Mouse (Mus musculus) brain, embryonic 14.5 days (tissue): ENCODE data around the gene Gm8011. TPM values are rescaled to one million over a fixed set of nuclear protein-coding genes. Genes with fewer than 3 reads are reported as not detected.
"Not testable (repeated sequence)": the region's sequence is repeated elsewhere in the genome, so short reads cannot be mapped to it uniquely, and the experiment has no call there.

Source experiments
- DNase-seq: peaks from one replicate; pipeline ENCODE4 v3.0.0-alpha.2; 2011; ENCODE audit warnings: low read depth
- polyA plus RNA-seq: library from polyadenylated mRNA; depleted of rRNA; stranded (reverse); fragments of >200 nt; gene quantifications from 2 replicates; pipeline ENCODE4 v1.2.3, GENCODE M21; 2012; rRNA removed

Gm8011 gene
- not detected in 2 replicates for polyA plus RNA-seq

- not testable (repeated sequence) for DNase-seq
Measured at GRCm38 (mm10) chr14:42463581-42463980, at the start of gene Gm8011. Gene Gm8011 (plus strand): TSS chr14:42463881.

- not testable (repeated sequence) for DNase-seq
Measured at GRCm38 (mm10) chr14:42439573-42439972, 24.1 kb upstream of the Gm8011 start, which contains the start of gene Gm8005. Gene Gm8005 (minus strand): TSS chr14:42439673.

- not testable (repeated sequence) for DNase-seq
Measured at GRCm38 (mm10) chr14:42502249-42502648, 38.6 kb downstream of the Gm8011 start, which contains the start of gene Gm8020. Gene Gm8020 (minus strand): TSS chr14:42502349.

Other genes starting within 250 kb of the Gm8011 start
- not detected in 2 replicates for gene Gm17026, start 203.8 kb upstream of the Gm8011 start, polyA plus RNA-seq
- not detected in 2 replicates for gene Gm9611, start 166.5 kb upstream of the Gm8011 start, polyA plus RNA-seq
- gene Gm7995, start 153.7 kb upstream of the Gm8011 start, polyA plus RNA-seq = not detected in 2 replicates
- gene Gm8005, start 24.2 kb upstream of the Gm8011 start, polyA plus RNA-seq = not detected in 2 replicates
- gene Gm8020, start 38.5 kb downstream of the Gm8011 start, polyA plus RNA-seq = not detected in 2 replicates
- not detected in 2 replicates for gene Gm8024, start 60.4 kb downstream of the Gm8011 start, polyA plus RNA-seq
- not detected in 2 replicates for gene Gm17124, start 136.0 kb downstream of the Gm8011 start, polyA plus RNA-seq
- not detected in 2 replicates for gene Gm3633, start 178.0 kb downstream of the Gm8011 start, polyA plus RNA-seq
- gene Gm10378, start 192.1 kb downstream of the Gm8011 start, polyA plus RNA-seq = not detected in 2 replicates